ENCODE assay signal across 14 mouse cellular contexts in the genomic region with DNA sequence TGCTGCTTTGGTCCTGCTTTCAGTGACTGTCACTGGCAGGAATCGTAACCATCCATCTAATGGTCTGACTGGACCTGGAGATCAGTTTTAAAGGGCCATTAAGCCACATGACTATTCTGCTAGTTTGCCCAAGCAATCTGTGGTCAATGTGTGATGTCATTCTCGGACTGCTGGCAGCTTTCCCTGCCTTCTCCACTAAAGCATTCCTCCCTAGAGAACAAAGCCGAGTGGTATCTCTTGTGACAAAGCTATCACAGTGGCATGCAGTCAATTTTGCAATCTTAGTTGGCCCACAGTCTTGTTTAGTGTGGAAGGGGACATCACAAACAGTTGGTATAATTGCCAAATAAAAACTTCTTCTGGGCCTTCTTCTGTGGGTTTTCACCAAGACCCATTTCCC. TPM values are rescaled to one million over a fixed set of nuclear protein-coding genes. Genes with fewer than 3 reads are reported as not detected.
A peak's percentile ranks its signal among the peaks of the same experiment; 100 is the strongest.
DNase-seq lines count a peak whose midpoint lies in the region; ATAC-seq lines count a peak whose summit lies in the region.
"Had no signal": no experiment of that assay in that cellular context is flagged by ENCODE, and none has a peak within 500 bp of the region (broad histone marks: within the 10 kb centered on the region; RNA-seq: fewer than 3 reads in every experiment).

No protein-coding gene starts in this region.

- no peaks in the 10 kb centered on the region for H3K36me3 ChIP-seq in heart, embryonic 10.5 days
- no peaks in the 10 kb centered on the region for H3K36me3 ChIP-seq in midbrain, embryonic 11.5 days (ENCODE audit: control insufficient read depth, insufficient read depth, low read length)
- H3K36me3 ChIP-seq: embryonic facial prominence, embryonic 10.5 days; forebrain, embryonic 10.5 days; midbrain, embryonic 13.5 days had no signal

- H3K4me3 ChIP-seq in heart, embryonic 10.5 days, result no peak overlapping the region
- H3K4me3 ChIP-seq in midbrain, embryonic 11.5 days (ENCODE audit: low read depth, low read length), result no peak overlapping the region
- H3K4me3 ChIP-seq: embryonic facial prominence, embryonic 10.5 days; forebrain, embryonic 10.5 days; gastrocnemius, adult 2 months; midbrain, embryonic 13.5 days had no signal

- H3K9ac ChIP-seq in midbrain, embryonic 11.5 days (ENCODE audit: low read length), result no peak overlapping the region
- H3K9ac ChIP-seq: midbrain, embryonic 13.5 days had no signal

- DNase-seq in heart, adult 18-20 months, result peak; percentile 18 to 39
- no peak for DNase-seq in heart, embryonic 10.5 days (ENCODE audit: low spot score)
- DNase-seq in 3134 (ENCODE audit: extremely low read depth, insufficient read length, low spot score), result peak; percentile 22
- peak; percentile 35 for DNase-seq in adrenal gland, postnatal 25 days
- peak; percentile 9 to 31 for DNase-seq in heart, postnatal 14 days
- DNase-seq in midbrain, embryonic 11.5 days (ENCODE audit: low spot score, missing footprints), result no peak
- DNase-seq in left cerebral cortex, postnatal 14 days (ENCODE audit: low spot score in 2 of 2), result no peak
- DNase-seq in left cerebral cortex, adult 11 months (ENCODE audit: low spot score), result no peak
- DNase-seq: gastrocnemius, adult 2 months; kidney, adult 2 months had no signal

- intact Hi-C loops in heart, postnatal 14 days (cut with DNase I), result no loop called here
- intact Hi-C loops in left cerebral cortex, postnatal 14 days (cut with DNase I), result no loop called here

- no peak for ATAC-seq in midbrain, embryonic 11.5 days (ENCODE audit: low FRiP score)
- ATAC-seq: CD4-positive, CD25-positive, alpha-beta regulatory T cell, adult 4 months; midbrain, embryonic 13.5 days had no signal

- H3K27ac ChIP-seq in heart, embryonic 10.5 days, result no peak overlapping the region
- H3K27ac ChIP-seq in midbrain, embryonic 11.5 days (ENCODE audit: low read depth, low read length), result no peak overlapping the region
- H3K27ac ChIP-seq: forebrain, embryonic 10.5 days; gastrocnemius, adult 2 months; midbrain, embryonic 13.5 days had no signal

- no peaks in the 10 kb centered on the region for H3K27me3 ChIP-seq in heart, embryonic 10.5 days (ENCODE audit: insufficient read depth, poor library complexity, severe bottlenecking)
- H3K27me3 ChIP-seq in midbrain, embryonic 11.5 days (ENCODE audit: control insufficient read depth, insufficient read depth, low read length), result no peaks in the 10 kb centered on the region
- H3K27me3 ChIP-seq: midbrain, embryonic 13.5 days had no signal

- H3K4me1 ChIP-seq in heart, embryonic 10.5 days, result 0 out of 2 replicates have a peak, but pooled peaks cover 2% of the 10 kb centered on the region
- H3K4me1 ChIP-seq in midbrain, embryonic 11.5 days (ENCODE audit: control insufficient read depth, insufficient read depth, low read length), result no peaks in the 10 kb centered on the region
- H3K4me1 ChIP-seq: forebrain, embryonic 10.5 days had no signal

- no peak overlapping the region for H3K4me2 ChIP-seq in midbrain, embryonic 11.5 days
- H3K4me2 ChIP-seq: midbrain, embryonic 13.5 days had no signal

- WGBS in heart, embryonic 10.5 days, result 25% methylated on average over 3 of the region's 3 CpGs
- 61% methylated on average over 3 of the region's 3 CpGs for WGBS in midbrain, embryonic 11.5 days

- H3K9me3 ChIP-seq in heart, embryonic 10.5 days, result no peaks in the 10 kb centered on the region
- no peaks in the 10 kb centered on the region for H3K9me3 ChIP-seq in midbrain, embryonic 11.5 days (ENCODE audit: control insufficient read depth, low read length)
- H3K9me3 ChIP-seq: embryonic facial prominence, embryonic 10.5 days; forebrain, embryonic 10.5 days; midbrain, embryonic 13.5 days had no signal

RNA-seq across cellular contexts. Expression of a gene that starts 6.1 kb away (rescaled TPM):
- 10 to 100 TPM; 85.6 to 94.4 TPM for total RNA-seq in heart, adult 18-20 months (2021)
- 138 and 165 TPM in 2 replicates for polyA plus RNA-seq in heart, embryonic 10.5 days (2016; fragmentation: Nextera tagmentation; extraction: Ambion mirVana)
- 75.3 and 101 TPM in 2 replicates for total RNA-seq in adrenal gland, postnatal 25 days (2021)
- 10 to 100 TPM; 65.1 to 74.1 TPM for total RNA-seq in heart, postnatal 14 days (2021)
- 197 and 215 TPM in 2 replicates for polyA plus RNA-seq in midbrain, embryonic 11.5 days (2014; fragmentation: Nextera tagmentation; extraction: Ambion mirVana)
- total RNA-seq in left cerebral cortex, postnatal 14 days (2021), result 100 to 1,000 TPM; 128 to 135 TPM

RNA-seq across cellular contexts. Expression of a gene that starts 13.9 kb away (rescaled TPM):
- 10 to 100 TPM; 31.2 to 31.3 TPM for total RNA-seq in heart, adult 18-20 months (2021)
- 10.2 and 11.0 TPM in 2 replicates for polyA plus RNA-seq in heart, embryonic 10.5 days (2016; fragmentation: Nextera tagmentation; extraction: Ambion mirVana)
- total RNA-seq in adrenal gland, postnatal 25 days (2021), result 27.2 and 27.8 TPM in 2 replicates
- total RNA-seq in heart, postnatal 14 days (2021), result 10 to 100 TPM; 23.0 to 23.4 TPM
- 14.0 and 15.7 TPM in 2 replicates for polyA plus RNA-seq in midbrain, embryonic 11.5 days (2014; fragmentation: Nextera tagmentation; extraction: Ambion mirVana)
- total RNA-seq in left cerebral cortex, postnatal 14 days (2021), result 10 to 100 TPM; 28.2 to 31.3 TPM

Comparison
In these comparisons a context has a peak if more than half of its experiments do, and no peak if none do; other contexts are left out.
1. DNase-seq: peak in heart, adult 18-20 months (2 of 2), 3134 (single experiment), adrenal gland, postnatal 25 days (single experiment) and heart, postnatal 14 days (2 of 2); none in heart, embryonic 10.5 days (single experiment), midbrain, embryonic 11.5 days (single experiment), left cerebral cortex, postnatal 14 days (0 of 2) and left cerebral cortex, adult 11 months (single experiment).